Mouse (Mus musculus) kidney, adult 8-10 months (tissue): ENCODE data around the gene Lrriq4.

Experiments used
- DNase-seq, 2 experiments: peaks; one replicate each; pipeline ENCODE4 v3.0.0; 2022

Lrriq4 gene

GRCm38 (mm10) chr3:30644207-30644606, at the start of gene Lrriq4:
Gene Lrriq4 (plus strand): TSS chr3:30644507.
- no peak for DNase-seq

DNA sequence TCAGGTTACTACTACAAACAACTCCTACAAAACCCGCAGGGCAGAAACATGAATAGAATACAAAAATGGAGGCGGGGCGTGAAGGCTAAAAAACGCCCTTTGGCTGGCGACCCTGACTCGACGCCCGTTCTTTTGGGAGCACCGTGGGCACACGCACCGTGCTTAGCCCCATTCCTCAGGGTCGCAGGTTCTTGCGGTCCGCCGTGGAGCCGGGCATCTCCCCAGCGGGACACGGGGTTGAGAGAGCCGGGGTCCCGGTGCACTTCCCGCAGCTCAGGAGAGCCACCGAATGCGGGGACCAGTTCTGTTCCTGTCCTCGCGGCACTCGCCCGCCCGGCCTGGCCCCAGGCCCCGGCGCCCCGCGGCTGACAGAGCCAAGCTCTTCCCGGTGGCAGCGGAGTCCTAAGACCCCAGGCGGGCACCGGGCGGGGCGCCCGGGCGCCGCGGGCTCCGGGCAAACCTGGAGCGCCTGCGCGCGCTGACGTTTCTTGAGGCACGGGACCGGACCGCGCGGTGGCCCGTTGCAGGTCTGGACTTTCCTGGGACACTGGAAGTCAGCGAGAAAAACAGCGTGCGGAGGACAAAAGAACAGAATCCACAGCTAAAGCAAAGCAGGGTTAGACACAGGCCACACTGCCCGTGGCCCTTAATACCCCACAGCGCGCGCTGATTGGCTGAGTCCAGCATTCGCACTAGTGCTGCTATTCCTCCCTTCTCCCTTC, 49.0 kb upstream of the Lrriq4 start:
- DNase-seq: peak; percentile 38 to 49

DNA sequence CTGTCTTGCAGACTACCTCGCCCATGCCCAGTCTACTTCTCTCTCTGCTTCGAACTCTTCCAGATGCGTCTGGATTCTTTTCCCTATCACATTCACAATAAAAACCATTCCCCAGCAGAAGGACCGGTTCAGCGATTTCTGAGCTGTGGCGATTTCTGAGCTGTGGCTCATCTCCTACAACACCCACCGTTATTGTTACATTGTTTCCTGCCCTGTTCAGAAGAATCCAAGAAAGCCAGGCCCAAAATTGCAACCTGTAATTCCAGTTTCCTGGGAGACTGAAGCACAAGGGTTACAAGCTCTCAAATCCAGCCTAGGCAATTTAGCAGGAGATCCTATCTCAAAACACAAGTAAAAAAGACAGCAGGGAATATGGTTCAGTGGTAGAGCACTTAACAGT, 47.0 kb upstream of the Lrriq4 start:
- no peak for DNase-seq

DNA sequence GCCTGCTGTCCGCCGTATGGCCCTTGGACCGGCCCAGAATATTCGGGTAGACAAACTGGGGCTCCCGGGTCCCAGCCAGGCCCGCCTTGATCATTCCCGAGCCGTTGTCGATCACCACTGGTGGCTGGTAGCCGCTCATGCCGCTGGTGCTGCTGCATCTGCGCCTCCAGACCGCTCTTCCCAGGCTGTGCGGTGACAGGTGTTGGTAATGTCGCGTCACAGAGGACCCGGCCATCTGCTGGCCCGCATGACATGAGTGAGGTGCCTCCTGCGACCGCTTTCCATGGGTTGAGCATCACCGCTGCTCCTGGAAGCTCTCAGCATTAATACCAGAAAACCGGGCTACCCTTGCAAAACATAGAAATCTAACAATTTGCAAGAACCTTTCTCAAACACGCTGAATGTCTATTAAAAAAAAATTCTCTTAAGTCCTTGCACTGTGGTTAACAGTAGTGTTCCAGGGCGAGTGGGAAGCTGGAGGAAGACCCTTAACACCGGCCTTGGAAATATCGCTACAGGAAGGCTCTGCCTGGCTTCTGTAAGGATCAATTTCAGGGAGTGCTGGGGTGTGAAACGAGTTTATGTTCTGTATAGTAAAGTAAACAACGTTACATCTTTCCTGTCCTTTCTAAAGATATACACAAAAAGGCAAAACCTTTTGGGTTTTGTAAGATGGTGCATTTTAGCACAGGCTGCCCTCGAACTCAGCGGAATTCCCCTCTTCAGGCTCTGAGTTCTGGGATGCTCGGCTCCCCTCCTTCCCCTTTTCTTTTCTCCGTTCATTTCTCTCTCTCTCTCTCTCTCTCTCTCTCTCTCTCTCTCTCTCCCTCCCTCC, 44.4 kb upstream of the Lrriq4 start, which contains the start of gene Actrt3:
Actrt3 (minus strand) TSS at position 229 of the 835 bp plus-strand sequence.
- no peak for DNase-seq

- DNase-seq: peak; percentile 35 to 41
These were observed 43.6 kb upstream of the Lrriq4 start for GRCm38 (mm10) chr3:30600717-30601116.

DNA sequence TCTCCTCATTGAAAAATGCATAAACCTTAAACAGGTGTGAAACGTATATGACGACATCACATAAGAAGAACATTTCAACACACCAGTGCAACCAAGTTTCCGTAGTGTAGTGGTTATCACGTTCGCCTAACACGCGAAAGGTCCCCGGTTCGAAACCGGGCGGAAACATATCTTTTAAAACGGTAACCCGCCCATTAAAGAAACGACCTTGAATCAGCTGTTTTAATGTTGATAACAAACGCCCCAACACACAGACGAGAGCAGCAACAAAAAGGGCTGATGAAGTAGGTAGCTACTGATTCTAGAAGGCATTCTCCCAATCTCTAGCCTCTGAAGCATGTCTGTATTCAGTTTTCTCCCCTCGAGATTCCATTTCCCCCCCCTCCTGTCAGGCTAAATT, 43.1 kb upstream of the Lrriq4 start:
- peak; percentile 88 to 95 for DNase-seq

- DNase-seq: no peak
These were observed 42.7 kb upstream of the Lrriq4 start for GRCm38 (mm10) chr3:30601610-30602064.

DNA sequence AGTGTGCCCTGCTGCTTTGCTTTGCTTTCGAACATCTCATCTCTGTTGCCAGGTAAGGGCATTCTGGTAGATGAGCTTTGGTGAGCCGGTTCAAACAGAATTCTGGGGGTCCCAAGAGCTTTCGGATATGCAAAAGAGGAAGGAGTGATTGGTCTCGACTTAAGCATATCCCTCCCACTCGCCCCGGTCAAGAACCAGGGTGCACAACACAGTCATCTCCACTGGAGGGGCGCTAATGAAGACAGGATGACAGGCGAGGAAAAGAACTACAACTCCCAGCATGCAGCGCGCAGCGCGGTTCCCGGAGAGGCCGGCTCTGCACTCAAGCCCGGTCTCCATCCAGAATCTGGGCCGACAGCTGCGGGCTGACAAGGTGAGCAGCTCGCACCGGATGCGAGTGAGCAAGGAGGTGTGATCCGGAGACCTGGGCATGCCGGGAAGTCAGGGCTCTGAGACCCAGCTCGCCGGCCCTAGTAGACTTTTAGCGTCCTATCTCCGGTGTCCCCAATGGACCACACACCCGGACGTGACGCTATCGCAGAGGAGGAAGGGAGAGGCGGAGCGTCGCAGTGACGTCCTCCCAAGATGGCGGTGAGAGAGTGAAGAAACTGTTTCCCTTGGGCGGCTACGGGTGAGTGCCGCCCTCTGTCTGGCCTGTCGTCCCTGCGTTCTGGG, 42.1 kb upstream of the Lrriq4 start, which contains the start of gene Mynn:
Mynn (plus strand) TSS at position 1 of the 675 bp plus-strand sequence.
- peak; percentile 96 to 97 for DNase-seq

DNA sequence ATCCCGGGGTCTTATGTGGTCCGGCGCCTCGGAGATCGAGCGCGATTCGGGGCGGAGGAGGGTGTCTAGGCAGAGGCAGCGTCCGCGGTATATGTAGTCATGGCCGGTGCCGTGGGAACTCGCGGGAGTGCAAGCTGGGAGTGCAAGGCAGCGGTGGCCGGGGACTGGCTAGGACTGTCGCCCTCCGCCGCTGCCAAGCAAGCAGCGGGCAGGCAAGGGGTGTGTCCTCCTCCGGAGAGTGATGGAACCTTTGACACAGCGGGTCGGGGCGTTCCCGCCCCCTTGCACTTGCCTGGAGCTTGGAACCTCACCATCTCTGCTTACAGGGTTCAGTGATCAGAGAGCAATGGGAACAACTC, 41.6 kb upstream of the Lrriq4 start:
- DNase-seq: peak; percentile 83 to 84

- DNase-seq: no peak
These were observed 41.1 kb upstream of the Lrriq4 start for GRCm38 (mm10) chr3:30603256-30603655.

- DNase-seq: no peak
These were observed 35.3 kb upstream of the Lrriq4 start for GRCm38 (mm10) chr3:30608999-30609398.

GRCm38 (mm10) chr3:30610930-30611329, 33.4 kb upstream of the Lrriq4 start:
- no peak for DNase-seq

DNA sequence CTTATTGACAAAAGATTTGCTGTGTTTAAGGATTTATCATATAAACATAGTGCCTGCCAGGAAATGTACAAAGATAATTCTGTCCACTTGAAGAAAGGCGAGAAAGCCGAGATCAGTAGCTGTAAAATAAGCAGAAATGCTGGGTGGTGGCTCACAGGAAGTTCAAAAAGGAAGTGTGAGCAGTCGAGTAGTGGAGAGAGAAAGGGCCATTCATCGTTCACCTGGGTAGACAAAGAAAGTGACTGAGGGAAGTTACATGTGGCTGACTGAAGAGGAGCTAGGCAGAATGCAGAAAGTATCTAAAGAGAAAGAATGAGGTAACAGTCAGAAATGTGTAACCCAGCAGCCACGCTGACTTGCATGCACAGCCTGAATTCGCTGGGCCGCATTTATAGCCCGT, 24.2 kb upstream of the Lrriq4 start:
- no peak for DNase-seq

GRCm38 (mm10) chr3:30633681-30634080, 10.6 kb upstream of the Lrriq4 start:
- no peak for DNase-seq

DNA sequence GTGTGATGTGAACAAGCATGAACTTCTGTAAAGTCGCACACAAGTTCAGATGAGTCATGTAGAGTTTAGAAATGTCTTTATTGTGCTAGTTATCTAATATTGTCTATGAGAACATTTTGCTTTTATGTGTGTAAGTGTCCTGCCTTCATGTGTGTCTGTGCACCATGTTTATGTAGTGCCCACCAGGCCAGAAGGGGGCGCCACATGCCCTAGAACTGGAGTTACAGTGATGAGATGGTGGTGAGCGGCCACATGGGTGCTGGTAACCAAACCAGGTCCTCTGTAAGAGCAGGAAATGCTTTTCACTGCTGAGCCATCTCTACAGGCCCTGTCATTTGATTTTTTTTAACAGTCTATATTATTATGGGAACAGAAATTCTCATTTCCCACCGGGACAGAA, 8.7 kb upstream of the Lrriq4 start:
- no peak for DNase-seq

DNA sequence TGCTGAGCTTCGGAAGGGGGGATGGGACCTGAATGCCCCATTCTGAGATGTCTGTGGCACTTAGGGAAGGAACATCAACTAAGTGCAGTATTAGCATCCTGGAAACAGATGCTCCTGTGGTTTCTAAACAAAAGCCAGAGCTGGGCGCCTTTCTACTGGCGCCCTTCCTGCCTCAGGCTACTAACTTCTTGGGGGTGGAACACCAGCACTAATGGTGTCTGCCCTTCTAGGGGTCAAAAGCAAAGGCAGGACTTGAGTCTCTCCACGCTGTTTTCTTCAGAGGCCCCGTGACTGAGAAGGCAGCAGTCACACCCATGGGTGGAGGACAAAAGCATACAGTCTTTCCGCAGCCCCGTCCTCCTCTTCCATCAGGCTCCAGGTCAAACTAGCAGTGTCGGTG, 2.5 kb downstream of the Lrriq4 start:
- DNase-seq: no peak

DNA sequence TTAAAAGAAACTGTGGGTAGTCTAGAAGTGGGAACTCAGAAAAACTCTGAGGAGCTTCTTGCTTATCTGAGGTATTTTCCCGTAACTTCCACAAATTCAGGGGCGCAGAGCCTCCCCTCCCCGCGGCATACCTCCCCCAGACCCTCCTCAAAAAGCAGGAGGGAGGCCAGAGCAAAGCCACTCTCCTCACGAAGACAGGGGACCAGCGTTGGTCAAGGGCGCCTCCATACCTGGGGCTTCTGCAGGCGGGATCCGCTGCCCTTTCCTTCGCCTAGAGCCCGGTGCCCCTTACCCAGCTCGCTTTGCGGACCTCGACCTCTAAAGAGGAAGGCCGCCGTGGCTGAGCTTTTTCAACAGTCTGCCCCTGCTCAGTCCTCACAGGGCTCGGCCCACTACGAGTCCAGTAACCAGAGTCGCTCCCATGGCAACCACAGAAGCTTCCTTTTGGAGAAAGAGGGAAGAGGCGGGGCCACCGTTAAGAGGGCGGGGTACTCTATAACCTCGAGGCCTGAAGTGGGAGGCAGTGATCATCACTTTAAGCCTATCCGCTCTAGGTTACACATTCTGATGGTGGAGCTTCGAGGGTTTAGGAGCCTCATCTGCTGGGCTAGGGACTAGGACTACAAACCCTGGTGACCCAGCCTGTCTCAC, 3.3 kb downstream of the Lrriq4 start, which contains the start of gene Lrrc34:
Lrrc34 (minus strand) TSS at position 430 of the 651 bp plus-strand sequence.
- peak; percentile 25 to 39 for DNase-seq

GRCm38 (mm10) chr3:30648466-30648865, 4.2 kb downstream of the Lrriq4 start:
- no peak for DNase-seq

- DNase-seq: peak; percentile 34 to 39
These were observed 5.9 kb downstream of the Lrriq4 start for GRCm38 (mm10) chr3:30650062-30650841.

GRCm38 (mm10) chr3:30655937-30656336, 11.6 kb downstream of the Lrriq4 start:
- DNase-seq: no peak

- DNase-seq: no peak
These were observed 14.2 kb downstream of the Lrriq4 start for GRCm38 (mm10) chr3:30658486-30658885.

GRCm38 (mm10) chr3:30683190-30683589, 38.9 kb downstream of the Lrriq4 start:
- no peak for DNase-seq
